Mouse (Mus musculus): ENCODE results near the gene 1700016H13Rik.

The 1700016H13Rik gene

GRCm38 (mm10) chr5:103605707-103606106 is 50.1 kb downstream of the 1700016H13Rik start:
- DNase-seq (ENCODE audit: extremely low read depth, low read depth): no peak

- no peak for DNase-seq (ENCODE audit: extremely low read depth, low read depth)
Measured at GRCm38 (mm10) chr5:103603115-103603893, 52.5 kb downstream of the 1700016H13Rik start.

- DNase-seq (ENCODE audit: extremely low read depth, low read depth): no peak
Measured at GRCm38 (mm10) chr5:103598881-103599280, 56.9 kb downstream of the 1700016H13Rik start.

DNA sequence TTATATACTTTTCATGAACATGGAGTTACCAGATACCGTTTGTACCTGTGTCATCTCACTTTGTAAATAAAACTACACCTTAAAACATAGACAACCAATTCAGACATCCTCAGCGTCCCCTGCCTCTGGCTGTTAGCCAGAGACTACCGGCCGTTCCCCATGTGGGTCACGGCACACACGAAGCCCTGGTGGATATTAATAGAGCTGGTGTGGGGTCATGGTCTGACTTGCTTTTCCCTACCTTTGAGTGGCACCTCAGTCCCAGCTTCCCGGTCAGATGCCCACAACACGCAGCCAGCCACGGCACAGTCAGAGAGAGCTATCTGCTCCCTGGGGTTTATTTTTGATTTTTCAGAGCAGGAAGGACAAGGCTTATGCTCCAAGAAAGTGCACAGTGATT is 57.5 kb downstream of the 1700016H13Rik start:
- no peak for DNase-seq (ENCODE audit: extremely low read depth, low read depth)
